Mouse (Mus musculus): Measurements from ENCODE around the gene Cep41.

- TF ChIP-seq CTCF (IDR thresholded peaks at IDR 0.05; ENCODE audit: insufficient read depth, low read length) (no peak), POLR2A (IDR thresholded peaks at IDR 0.05; ENCODE audit: borderline replicate concordance, extremely low read depth, low read depth, low read length) (no peak)
Measured at GRCm38 (mm10) chr6:30604342-30604867, 89.1 kb downstream of the Cep41 start.

Data from lung, adult 2 months (tissue).